Mouse (Mus musculus): ENCODE measurements around the gene Dnajc27.

Gene Dnajc27

GRCm38 (mm10) chr12:4082132-4083001 is at the start of gene Dnajc27:
Dnajc27 (plus strand) TSS chr12:4082583.
- peak; percentile 96 for DNase-seq (ENCODE audit: low spot score)

GRCm38 (mm10) chr12:4036157-4036556 is 46.2 kb upstream of the Dnajc27 start:
- no peak for DNase-seq (ENCODE audit: low spot score)

- no peak for DNase-seq (ENCODE audit: low spot score)
Observed at GRCm38 (mm10) chr12:4037511-4037910, 44.9 kb upstream of the Dnajc27 start.

- DNase-seq (ENCODE audit: low spot score), result peak; percentile 52
Observed at GRCm38 (mm10) chr12:4038061-4039041, 44.0 kb upstream of the Dnajc27 start, which contains the start of gene Efr3b. Efr3b (minus strand) TSS chr12:4038915.

- DNase-seq (ENCODE audit: low spot score), result no peak
Observed at GRCm38 (mm10) chr12:4039046-4039445, 43.3 kb upstream of the Dnajc27 start.

- no peak for DNase-seq (ENCODE audit: low spot score)
Observed at GRCm38 (mm10) chr12:4042411-4042810, 40.0 kb upstream of the Dnajc27 start.

GRCm38 (mm10) chr12:4045992-4046391 is 36.4 kb upstream of the Dnajc27 start:
- no peak for DNase-seq (ENCODE audit: low spot score)

GRCm38 (mm10) chr12:4048031-4048430 is 34.4 kb upstream of the Dnajc27 start:
- DNase-seq (ENCODE audit: low spot score), result no peak

GRCm38 (mm10) chr12:4050861-4051425 is 31.4 kb upstream of the Dnajc27 start:
- no peak for DNase-seq (ENCODE audit: low spot score)

GRCm38 (mm10) chr12:4053643-4054042 is 28.7 kb upstream of the Dnajc27 start:
- DNase-seq (ENCODE audit: low spot score), result no peak

- DNase-seq (ENCODE audit: low spot score), result no peak
Observed at GRCm38 (mm10) chr12:4054845-4055244, 27.5 kb upstream of the Dnajc27 start.

GRCm38 (mm10) chr12:4058321-4058720 is 24.1 kb upstream of the Dnajc27 start:
- no peak for DNase-seq (ENCODE audit: low spot score)

- DNase-seq (ENCODE audit: low spot score), result no peak
Observed at GRCm38 (mm10) chr12:4059683-4060082, 22.7 kb upstream of the Dnajc27 start.

- DNase-seq (ENCODE audit: low spot score), result no peak
Observed at GRCm38 (mm10) chr12:4065498-4065897, 16.9 kb upstream of the Dnajc27 start.

GRCm38 (mm10) chr12:4065944-4066343 is 16.4 kb upstream of the Dnajc27 start:
- DNase-seq (ENCODE audit: low spot score), result no peak

- no peak for DNase-seq (ENCODE audit: low spot score)
Observed at GRCm38 (mm10) chr12:4066681-4067459, 15.5 kb upstream of the Dnajc27 start.

- DNase-seq (ENCODE audit: low spot score), result no peak
Observed at GRCm38 (mm10) chr12:4068551-4068950, 13.8 kb upstream of the Dnajc27 start.

- DNase-seq (ENCODE audit: low spot score), result no peak
Observed at GRCm38 (mm10) chr12:4071671-4072070, 10.7 kb upstream of the Dnajc27 start.

GRCm38 (mm10) chr12:4075407-4075806 is 7.0 kb upstream of the Dnajc27 start:
- no peak for DNase-seq (ENCODE audit: low spot score)

GRCm38 (mm10) chr12:4076383-4076782 is 6.0 kb upstream of the Dnajc27 start:
- DNase-seq (ENCODE audit: low spot score), result no peak

GRCm38 (mm10) chr12:4078069-4078468 is 4.3 kb upstream of the Dnajc27 start:
- DNase-seq (ENCODE audit: low spot score), result no peak

Measured in layer of hippocampus, adult 9-10 months (tissue).